Mouse (Mus musculus) liver, adult (tissue): ENCODE results near the gene Taf15.

ENCODE experiments used
- GATA4 ChIP-seq: IDR thresholded peaks from 2 replicates; pipeline ENCODE4 v1.6.1; 2014; ENCODE audit warnings: mild to moderate bottlenecking, low read length; ENCODE audit not compliant: insufficient replicate concordance

Gene Taf15

DNA sequence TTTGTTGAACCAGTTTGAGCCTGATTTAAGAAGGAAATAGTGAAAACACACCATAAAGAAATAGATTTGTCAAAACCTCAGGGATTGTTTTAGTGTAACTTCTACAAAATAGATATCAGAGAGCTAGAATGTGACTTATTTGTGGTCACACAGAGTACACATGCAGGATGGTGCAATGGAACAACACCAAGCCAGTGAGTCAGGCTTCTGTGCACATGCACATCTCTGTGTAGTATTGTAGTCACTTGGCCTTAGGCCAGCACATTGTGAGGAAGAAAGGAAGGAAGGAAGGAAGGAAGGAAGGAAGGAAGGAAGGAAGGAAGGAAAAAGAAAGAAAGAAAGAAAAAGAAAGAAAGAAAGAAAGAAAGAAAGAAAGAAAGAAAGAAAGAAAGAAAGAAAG is 44.3 kb downstream of the Taf15 start:
- no peak for TF ChIP-seq GATA4

- TF ChIP-seq GATA4, result no peak
Observed at GRCm38 (mm10) chr11:83518371-83518770, 45.5 kb downstream of the Taf15 start.

DNA sequence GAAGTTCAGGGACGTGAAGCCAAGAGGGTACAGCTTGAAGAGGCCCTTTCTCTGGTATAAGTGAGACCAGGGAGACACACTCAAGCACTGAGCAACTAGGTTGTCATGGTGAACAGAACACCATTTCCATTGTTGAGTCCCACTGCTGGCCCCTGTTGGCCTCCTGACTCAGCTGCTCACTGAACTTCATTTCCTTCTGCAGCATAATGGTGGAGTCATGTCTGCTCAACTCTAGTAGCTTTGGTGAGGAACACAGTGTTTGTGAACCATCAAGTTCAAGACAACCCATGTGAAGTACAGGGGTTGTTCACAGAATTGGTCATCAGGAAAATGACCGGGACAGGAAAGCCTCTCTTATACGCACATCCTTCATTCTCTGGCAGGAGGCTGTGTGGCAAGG is 49.2 kb downstream of the Taf15 start, which contains the start of gene Heatr9:
Gene Heatr9 (minus strand): TSS at position 101 of the 400 bp plus-strand sequence.
- no peak for TF ChIP-seq GATA4

DNA sequence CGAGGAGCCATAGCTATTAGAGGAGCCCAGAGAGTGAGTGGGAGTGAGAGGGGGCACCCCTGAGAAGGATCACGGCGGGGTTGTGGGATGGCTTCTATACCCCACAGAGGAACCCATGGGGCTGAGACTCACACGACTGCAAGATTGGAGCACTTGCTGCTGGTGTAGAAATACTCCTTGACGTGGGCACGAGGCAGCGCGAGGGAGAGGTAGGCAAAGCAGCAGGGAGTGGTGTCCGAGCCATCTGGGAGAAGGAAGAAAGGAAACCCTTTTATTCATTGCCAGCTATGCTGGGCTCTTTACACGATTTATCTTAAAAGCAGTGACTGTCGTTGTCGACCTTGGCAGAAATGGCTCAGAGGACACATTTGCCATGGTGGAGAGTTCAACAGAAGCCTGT is 56.1 kb downstream of the Taf15 start:
- no peak for TF ChIP-seq GATA4

- no peak for TF ChIP-seq GATA4
Observed at GRCm38 (mm10) chr11:83530360-83530759, 57.5 kb downstream of the Taf15 start, which contains the start of gene Ccl5. TSS of gene Ccl5 (minus strand) at chr11:83530518.

DNA sequence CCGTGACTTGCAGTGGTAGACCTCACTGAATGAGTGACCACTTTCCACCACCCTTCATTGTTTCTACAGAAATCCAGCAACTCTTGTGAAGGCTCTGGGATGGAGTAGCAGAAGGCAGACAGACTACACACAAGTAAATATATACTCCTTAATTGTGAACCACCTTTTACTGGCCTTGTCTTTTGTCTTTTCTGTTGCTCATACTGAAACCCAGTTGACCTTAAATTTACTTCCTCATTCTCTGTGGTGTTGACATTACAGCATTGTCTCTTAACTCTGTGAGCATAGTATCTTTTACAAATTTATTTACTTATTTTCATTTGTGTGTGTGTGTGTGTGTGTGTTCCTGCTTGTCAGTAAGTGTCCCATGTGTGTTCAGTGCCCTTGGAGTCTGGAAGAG is 60.3 kb downstream of the Taf15 start:
- TF ChIP-seq GATA4, result no peak

DNA sequence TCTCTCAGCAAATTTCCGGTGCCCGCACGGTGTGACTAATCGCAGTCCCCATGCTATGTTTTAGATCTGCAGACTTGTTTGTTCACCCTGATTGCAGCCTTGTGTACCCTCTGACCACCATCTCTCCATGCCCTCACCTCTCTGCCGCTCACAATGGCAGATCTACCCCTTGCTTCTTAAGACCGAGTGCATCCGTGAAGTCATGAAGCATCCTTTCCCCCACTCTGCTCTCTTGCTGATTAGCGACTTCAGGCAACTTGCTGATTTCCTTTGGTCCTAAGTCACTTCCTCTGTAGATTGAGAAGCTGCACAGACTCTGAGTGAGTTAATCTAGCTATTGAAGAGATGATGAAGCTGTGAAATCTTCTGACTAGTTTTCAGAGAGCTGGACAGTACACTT is 61.3 kb downstream of the Taf15 start:
- no peak for TF ChIP-seq GATA4

- no peak for TF ChIP-seq GATA4
Observed at GRCm38 (mm10) chr11:83534609-83535423, 61.9 kb downstream of the Taf15 start.

DNA sequence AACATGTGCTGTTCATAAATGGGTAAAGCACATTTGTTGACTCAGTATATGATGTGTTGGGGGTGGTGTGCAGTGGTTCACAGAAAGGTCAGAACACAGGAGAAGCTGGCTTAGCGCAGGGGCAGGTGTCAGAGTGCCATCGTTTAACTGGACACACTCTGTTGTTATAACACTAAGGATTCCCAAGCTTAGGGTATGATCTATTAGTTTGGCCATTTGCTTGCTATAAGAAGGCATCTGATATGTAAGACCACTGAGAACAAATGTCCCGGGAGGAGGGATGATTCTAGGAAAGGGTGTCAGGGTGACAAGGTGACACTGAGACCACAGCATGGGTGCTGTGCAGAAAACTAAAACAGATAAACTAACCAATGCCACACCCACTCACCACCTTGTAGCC is 63.9 kb downstream of the Taf15 start:
- no peak for TF ChIP-seq GATA4

GRCm38 (mm10) chr11:83538705-83539314 is 65.9 kb downstream of the Taf15 start:
- no peak for TF ChIP-seq GATA4

DNA sequence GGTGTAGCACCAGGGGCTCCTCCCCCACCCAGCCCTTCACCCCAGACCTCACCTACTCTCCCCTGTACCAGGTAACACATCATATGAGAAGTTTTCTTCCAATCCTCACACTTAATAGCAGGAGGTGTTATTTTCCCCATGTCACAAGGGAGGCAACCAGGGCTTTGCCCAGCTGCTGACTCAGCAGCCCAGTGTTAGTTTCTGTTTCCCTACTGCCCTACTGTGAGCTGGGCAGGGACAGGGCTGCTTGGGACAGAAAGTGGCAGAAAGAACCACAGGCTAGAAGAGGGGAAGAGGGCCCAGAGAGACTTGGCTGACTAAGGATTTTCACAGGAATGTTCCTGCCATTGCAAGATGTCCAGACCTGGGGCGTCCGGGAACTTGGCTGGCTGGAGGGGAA is 68.0 kb downstream of the Taf15 start:
- TF ChIP-seq GATA4, result no peak

- TF ChIP-seq GATA4, result no peak
Observed at GRCm38 (mm10) chr11:83541415-83541814, 68.5 kb downstream of the Taf15 start.

GRCm38 (mm10) chr11:83544214-83544613 is 71.3 kb downstream of the Taf15 start:
- no peak for TF ChIP-seq GATA4

- TF ChIP-seq GATA4, result no peak
Observed at GRCm38 (mm10) chr11:83550186-83550632, 77.3 kb downstream of the Taf15 start.

- no peak for TF ChIP-seq GATA4
Observed at GRCm38 (mm10) chr11:83551668-83552067, 78.8 kb downstream of the Taf15 start.
